Mouse (Mus musculus) layer of hippocampus, adult 2 months (tissue): ENCODE data around the gene Fam50b. TPM values are rescaled to one million over a fixed set of nuclear protein-coding genes. Genes with fewer than 3 reads are reported as not detected.

ENCODE experiments used
- DNase-seq, 2 experiments: peaks; one replicate each; pipeline ENCODE4 v3.0.0; 2022; ENCODE audit warnings: low spot score in 2 of 2
- H3K27ac ChIP-seq: fragments of 200-600 bp; 2 replicates; pipeline ENCODE4 v1.8.1; 2022
- H3K4me3 ChIP-seq: fragments of 200-600 bp; 2 replicates; pipeline ENCODE4 v1.8.1; 2022; ENCODE audit warnings: mild to moderate bottlenecking
- CTCF ChIP-seq: fragments of 200-600 bp; conservative IDR thresholded peaks from 2 replicates; pipeline ENCODE4 v1.8.1; 2022; ENCODE audit warnings: antibody characterized with exemption, mild to moderate bottlenecking, moderate library complexity
- long read RNA-seq, 2 experiments: library from polyadenylated mRNA; stranded (forward); transcript quantifications; one replicate each; pipeline ENCODE4 v2.0.0; 2021; ENCODE audit warnings: borderline mapping rate in 2 of 2
- total RNA-seq, 2 experiments: library from RNA; stranded (reverse); gene quantifications; 2 replicates each; pipeline ENCODE4 v1.2.3; 2021

Fam50b gene
- not detected for total RNA-seq
- long read RNA-seq, experiment 1, partial matches to known transcripts, result 0 of 1 reads
- long read RNA-seq, experiment 1, other reads (novel, unspliced or antisense), result 1 of 1 reads
- long read RNA-seq, experiment 2, partial matches to known transcripts, result 0 of 1 reads
- long read RNA-seq, experiment 2, other reads (novel, unspliced or antisense), result 1 of 1 reads

DNA sequence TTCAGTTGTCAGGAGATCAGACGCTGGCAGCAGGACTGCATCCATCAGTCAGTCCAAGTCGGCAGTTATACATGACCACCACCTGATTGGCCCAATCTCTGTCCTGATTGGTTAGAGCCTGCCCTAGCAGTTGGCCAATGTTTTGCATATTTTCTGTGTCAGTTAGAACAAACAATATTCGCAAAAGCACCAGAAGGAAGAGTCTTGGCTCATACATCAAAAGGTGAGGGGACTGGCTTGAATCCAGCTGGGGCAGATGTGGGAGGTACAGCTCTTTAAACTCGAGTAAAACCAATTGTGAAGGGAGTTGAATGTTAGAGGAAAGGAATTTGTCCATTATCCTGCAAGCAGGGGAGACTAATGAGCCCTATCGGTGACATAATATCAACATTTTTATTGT lies at the start of gene Fam50b:
Gene Fam50b, plus strand, starts transcription at position 165 of the 400 bp plus-strand sequence.
- no peak for DNase-seq
- H3K27ac ChIP-seq, result no peak within 1 kb of the TSS
- TF ChIP-seq CTCF, result no peak

DNA sequence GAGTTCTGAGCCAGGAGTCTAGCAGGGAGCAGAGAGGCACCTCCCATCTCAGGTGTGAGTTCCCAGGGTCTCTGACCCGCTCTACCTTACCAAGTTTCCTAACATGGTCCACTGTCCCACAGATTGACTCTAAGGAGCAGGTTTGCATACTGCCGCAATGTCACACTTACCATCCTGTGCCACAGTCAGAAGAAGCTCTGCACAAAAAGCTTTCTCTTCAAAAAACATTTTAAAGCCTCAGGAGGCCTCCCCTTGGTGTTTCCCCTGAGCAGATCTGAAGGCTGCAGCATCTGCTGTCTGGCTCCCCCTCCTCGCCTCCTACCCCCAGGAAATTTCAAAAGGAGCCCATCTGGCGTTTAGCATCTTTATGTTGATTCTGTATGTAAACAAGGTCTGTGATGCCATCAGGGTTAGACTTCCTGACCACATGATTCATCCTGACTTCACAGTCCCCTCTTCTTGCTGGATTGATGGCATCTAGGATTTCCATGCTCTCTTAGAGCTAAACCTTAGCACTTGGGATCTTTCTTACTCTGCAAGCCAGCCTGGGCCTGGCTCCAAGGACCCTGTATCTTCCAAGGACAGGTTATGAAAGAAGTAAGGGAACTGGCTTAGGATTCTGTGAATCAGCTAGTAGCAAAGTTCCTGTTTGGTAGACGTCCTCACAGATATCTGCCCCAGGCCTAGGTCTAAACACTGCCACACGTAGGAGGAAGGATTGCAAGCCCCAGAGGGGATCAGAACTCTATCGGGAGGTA lies 49.5 kb upstream of the Fam50b start:
- H3K27ac ChIP-seq, result no peak overlapping the region
- no peak for TF ChIP-seq CTCF
- no peak overlapping the region for H3K4me3 ChIP-seq
- DNase-seq, result peak in 1 of 2 experiments; percentile 3

More for the DNA sequence above, at the start of gene Fam50b:
- H3K4me3 ChIP-seq, result no peak within 1 kb of the TSS

DNA sequence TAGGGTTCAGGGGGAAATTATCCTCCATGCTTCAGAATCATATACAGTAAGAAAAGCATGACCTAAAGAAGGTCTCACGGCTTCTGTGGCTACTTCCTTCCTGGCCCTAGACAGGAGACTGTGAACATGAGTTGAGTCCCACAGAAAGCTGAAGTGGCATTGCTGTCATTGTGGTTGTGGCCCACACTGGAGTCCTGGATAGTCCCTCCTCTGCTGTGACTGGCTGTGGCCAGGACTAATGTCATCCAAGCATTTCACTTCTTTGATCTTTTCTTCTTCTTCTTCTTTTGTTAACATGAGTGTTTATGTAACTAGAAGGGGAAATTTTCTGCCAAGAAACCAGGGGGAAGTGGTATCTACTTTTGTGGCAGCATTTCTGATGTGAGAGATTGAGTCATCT lies 43.6 kb upstream of the Fam50b start:
- no peak overlapping the region for H3K4me3 ChIP-seq
- TF ChIP-seq CTCF, result no peak

DNA sequence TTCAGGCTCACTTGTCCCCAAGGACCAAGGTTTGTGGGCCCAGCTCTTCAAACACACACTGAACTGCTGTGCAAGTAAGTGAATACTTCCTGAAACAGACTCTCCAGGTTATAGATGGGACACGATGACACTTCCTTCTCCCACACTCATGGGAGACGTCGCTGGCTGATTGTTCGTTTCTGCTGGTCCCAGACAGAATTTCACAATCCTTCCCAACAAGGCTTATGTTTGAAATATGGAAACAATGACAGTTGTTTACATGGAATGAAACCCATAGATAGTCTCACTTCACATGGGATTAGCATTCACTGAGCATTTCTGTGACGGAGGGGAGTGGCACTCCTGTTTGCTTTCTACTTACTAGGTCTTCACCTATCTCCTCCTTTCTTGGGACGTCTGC lies 41.5 kb upstream of the Fam50b start:
- Histone ChIP-seq H3K27ac (no peak overlapping the region), H3K4me3 (no peak overlapping the region)
- no peak for TF ChIP-seq CTCF
- DNase-seq, result no peak

More for the DNA sequence above, 43.6 kb upstream of the Fam50b start:
- DNase-seq, result no peak
- no peak overlapping the region for H3K27ac ChIP-seq

DNA sequence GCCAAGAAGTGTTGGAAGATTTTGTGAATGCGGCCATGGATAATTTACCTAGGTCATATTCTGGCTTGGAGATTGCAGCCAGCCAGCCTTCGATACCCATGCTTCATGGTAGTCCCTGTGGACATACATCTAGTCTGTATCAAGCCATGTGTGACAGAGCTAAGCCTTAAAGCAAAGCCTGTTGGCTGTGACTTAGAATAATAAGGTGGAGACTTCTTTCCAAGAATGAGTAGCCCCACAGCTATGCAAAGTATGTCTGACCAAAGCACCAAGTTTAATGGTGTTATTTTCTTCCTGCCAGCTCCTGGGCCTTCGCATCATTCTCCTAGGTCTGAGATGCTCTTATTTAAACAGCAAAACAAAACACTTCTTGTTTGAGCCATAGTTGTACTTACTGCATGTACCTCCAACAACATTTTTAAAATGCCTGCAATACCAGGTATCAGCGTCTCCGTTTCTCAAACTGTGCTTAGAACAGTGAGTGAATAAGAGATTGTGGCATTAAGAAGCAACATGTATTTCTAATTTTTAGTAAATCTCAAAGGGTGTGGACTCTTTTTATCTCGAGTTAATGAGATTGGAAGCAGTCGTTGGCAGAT lies 37.8 kb upstream of the Fam50b start:
- Histone ChIP-seq H3K27ac (no peak overlapping the region), H3K4me3 (no peak overlapping the region)
- no peak for TF ChIP-seq CTCF
- DNase-seq, result no peak

DNA sequence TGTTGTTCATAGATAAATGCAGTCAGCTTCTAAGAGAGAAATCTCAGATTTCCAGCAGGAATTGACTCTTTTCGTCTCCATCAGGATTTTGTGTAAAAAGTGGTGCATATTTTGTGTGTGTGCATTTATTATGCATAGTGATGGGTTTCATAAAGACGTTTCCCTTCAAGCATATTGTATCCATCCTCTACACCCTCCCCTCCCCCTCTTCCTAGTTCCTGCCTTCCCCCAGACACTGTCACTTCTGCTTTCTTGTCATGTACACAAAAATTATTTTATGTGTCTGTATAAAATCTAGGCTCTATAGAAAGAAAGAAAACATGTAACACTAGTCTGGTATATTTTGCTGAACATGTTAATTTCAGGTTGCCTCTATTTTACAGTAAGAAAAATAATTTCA lies 34.6 kb upstream of the Fam50b start:
- no peak overlapping the region for H3K27ac ChIP-seq
- no peak overlapping the region for H3K4me3 ChIP-seq
- no peak for DNase-seq
- TF ChIP-seq CTCF, result no peak

DNA sequence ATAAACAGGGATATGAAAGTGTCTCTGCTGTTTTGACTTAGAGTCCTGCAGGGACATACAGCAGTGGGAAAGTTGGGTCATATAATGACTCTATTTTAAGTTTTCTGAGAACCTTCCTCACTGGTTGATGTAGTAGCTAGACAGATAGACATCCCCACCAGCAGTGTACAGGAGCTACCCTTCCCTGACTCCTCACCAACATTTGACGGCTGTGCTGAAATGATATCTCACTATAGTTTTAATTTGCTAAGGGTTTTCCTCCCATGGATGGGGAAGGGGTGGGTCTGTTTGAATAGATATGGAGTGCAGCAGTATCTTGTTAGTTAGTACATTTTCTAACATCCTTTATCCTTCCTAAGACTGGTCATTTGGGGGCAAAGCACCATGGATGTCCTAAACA lies 34.0 kb upstream of the Fam50b start:
- no peak overlapping the region for H3K27ac ChIP-seq
- no peak for DNase-seq
- H3K4me3 ChIP-seq, result no peak overlapping the region
- no peak for TF ChIP-seq CTCF

DNA sequence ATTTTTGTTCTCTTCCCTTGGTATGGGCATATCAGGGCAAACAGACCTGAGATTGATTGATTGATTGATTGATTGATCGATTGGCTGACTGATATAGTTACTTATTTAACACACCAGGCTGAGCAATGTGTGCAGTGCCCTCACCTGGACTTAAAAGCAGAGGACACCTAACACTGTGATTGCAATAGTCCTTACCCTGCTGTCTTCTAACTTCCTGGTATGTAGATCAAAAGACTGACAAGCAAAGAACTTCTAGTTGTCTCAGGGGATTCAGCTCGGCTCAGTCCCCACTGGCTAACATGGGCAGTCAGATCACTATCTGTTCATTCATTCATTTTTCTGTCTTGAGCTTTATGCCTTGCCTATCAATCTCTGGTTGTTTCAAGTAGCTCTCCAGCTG lies 31.3 kb upstream of the Fam50b start:
- Histone ChIP-seq H3K4me3 (no peak overlapping the region), H3K27ac (no peak overlapping the region)
- no peak for DNase-seq
- no peak for TF ChIP-seq CTCF

DNA sequence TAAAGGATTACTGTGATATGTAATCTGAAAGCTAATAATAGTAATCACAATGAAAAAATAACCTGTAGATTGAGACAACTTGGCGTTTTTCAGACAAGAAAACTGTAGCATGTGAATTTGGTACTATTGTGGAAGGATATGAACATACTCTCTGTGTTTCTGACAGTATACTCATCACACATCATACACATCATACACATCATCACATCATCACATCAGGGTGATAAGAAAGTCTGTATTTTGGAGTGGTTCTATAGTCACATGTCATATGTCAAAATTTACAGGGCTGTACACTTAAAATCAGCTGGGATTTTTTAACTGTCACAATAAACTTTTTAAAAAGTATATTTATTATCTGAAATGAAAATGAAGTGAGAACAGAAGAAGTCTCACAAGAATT lies 30.9 kb upstream of the Fam50b start:
- TF ChIP-seq CTCF, result no peak
- no peak for DNase-seq
- H3K27ac ChIP-seq, result no peak overlapping the region
- H3K4me3 ChIP-seq, result no peak overlapping the region

DNA sequence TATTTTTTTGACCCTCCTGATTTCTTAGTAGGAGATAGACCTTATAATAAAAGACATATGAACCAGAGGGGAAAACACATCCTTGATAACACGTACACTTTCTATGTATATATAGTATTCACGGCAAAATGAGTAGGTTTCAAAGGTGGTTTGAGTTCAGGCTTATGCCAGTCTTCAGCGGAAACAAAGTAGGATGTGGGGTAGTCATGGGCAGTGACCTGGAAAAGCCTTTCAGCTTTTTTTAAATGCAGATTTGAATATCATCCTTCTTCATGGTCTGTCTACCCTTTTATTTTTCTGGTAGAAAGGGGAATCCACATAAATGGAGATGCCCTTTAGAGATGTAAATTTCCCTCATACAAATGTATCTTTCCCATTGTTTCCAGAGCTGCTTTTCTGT lies 29.8 kb upstream of the Fam50b start:
- H3K27ac ChIP-seq, result no peak overlapping the region
- H3K4me3 ChIP-seq, result no peak overlapping the region
- TF ChIP-seq CTCF, result no peak
- no peak for DNase-seq

DNA sequence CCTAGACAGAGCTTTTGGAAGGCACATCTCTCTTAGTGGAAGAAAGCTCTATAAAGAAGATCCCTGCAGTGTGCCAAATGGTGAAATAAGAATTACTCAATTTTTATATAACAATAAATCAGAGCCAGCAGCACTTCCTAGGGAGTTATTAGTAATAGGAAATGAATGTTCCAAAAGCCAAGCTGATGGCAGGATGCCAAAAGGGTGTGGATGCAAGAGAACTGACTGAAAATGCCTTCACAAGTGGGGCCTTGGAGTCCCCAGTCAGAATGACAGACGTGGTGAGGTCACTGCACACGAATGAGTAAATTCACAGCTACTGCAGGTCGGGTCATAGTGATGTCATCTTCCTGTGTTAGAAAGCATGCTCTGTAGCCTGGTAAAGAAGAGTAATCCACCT lies 25.7 kb upstream of the Fam50b start:
- H3K27ac ChIP-seq, result no peak overlapping the region
- H3K4me3 ChIP-seq, result no peak overlapping the region
- TF ChIP-seq CTCF, result no peak
- peak; percentile 47 to 49 for DNase-seq

DNA sequence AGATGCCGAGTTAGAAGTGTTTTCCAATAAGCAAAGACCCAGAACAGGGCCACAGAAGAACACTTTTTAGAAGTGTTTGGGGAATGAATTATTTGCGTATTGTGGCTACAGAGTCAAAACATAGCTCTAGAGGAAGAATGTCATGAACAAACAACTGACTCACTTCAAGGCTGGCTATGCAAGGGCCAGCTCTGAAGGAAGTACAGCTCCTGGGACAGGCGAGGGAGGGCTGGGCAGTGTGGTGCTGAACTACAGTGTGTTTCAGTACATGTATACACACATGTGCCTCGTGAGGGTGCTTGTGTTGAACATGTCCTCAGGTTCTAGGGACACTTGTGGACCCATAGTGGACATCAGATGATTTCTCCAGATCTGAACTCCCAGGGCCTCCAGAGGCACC lies 25.1 kb upstream of the Fam50b start:
- DNase-seq, result no peak
- Histone ChIP-seq H3K4me3 (no peak overlapping the region), H3K27ac (no peak overlapping the region)
- TF ChIP-seq CTCF, result no peak

DNA sequence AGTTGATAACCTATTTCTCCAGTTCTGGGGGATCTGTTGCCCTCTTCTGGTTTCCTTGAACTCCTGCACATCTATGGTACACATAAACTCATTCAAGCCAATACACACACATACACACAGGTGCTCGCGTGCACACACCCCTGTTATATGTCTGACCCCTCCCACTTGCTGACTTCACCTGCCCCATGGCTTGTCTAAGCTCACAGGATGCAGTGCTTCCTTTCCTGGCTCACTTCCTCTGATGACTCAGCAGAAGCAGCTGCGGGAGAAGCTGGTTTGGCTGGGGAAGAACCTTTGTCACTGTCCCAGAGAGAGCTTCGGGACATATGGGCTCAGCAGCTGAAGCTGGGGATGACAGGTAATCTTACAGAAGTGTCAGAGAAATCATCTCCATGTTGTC lies 23.2 kb upstream of the Fam50b start:
- no peak for TF ChIP-seq CTCF
- Histone ChIP-seq H3K27ac (no peak overlapping the region), H3K4me3 (no peak overlapping the region)
- DNase-seq, result no peak

DNA sequence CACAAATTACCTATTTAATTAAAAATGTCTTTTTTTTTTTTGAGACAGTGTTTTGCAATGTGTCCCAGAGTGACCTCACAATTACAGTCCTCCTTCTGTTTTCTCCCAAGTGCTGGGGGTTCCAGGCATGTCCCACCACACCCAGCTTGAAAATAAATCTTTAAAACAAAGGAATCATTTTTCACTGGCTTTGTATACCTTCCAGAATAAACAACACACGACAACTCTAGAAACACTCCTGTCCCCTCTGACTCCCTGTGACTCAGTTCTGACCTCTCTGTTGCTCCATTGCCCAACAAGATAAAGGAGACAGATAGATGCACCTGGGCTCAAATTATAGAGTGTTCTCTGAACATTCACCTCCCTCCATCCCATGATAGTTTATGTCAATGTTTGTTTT lies 21.8 kb upstream of the Fam50b start:
- no peak for TF ChIP-seq CTCF
- no peak for DNase-seq
- Histone ChIP-seq H3K4me3 (no peak overlapping the region), H3K27ac (no peak overlapping the region)
